Mouse (Mus musculus) ES-Bruce4 (cell line): ENCODE data around the gene Nfib. TPM values are rescaled to one million over a fixed set of nuclear protein-coding genes. Genes with fewer than 3 reads are reported as not detected.

ENCODE experiments used
- H3K27ac ChIP-seq: 2 replicates; pipeline ENCODE4 v1.5.1; 2012; ENCODE audit warnings: low read length, inconsistent platforms; ENCODE audit not compliant: insufficient read depth
- H3K27me3 ChIP-seq: 2 replicates; pipeline ENCODE4 v1.6.1; 2012; ENCODE audit warnings: mild to moderate bottlenecking, low read length, inconsistent platforms; ENCODE audit not compliant: control insufficient read depth, poor library complexity, insufficient read depth, severe bottlenecking
- H3K36me3 ChIP-seq: 2 replicates; pipeline ENCODE4 v1.6.1; 2012; ENCODE audit warnings: inconsistent platforms, mild to moderate bottlenecking, low read length, moderate library complexity; ENCODE audit not compliant: control insufficient read depth, poor library complexity, insufficient read depth, severe bottlenecking
- H3K4me1 ChIP-seq: one replicate; pipeline ENCODE4 v1.8.1; 2011; ENCODE audit warnings: low read length; ENCODE audit not compliant: control insufficient read depth, insufficient read depth
- H3K4me3 ChIP-seq: 2 replicates; pipeline ENCODE4 v1.5.1; 2011; ENCODE audit warnings: low read depth, mild to moderate bottlenecking, low read length
- H3K9ac ChIP-seq: 2 replicates; pipeline ENCODE4 v1.6.1; 2012; ENCODE audit warnings: low read depth, mild to moderate bottlenecking, inconsistent platforms; ENCODE audit not compliant: poor library complexity, severe bottlenecking
- H3K9me3 ChIP-seq: replicated peaks from 2 replicates; pipeline ENCODE4 v1.6.1; 2012; ENCODE audit warnings: mild to moderate bottlenecking, low read length, inconsistent platforms; ENCODE audit not compliant: control insufficient read depth, poor library complexity, insufficient read depth, severe bottlenecking
- CTCF ChIP-seq: IDR thresholded peaks from one replicate; pipeline ENCODE4 v1.8.1; 2011; ENCODE audit warnings: low read depth, low read length
- EP300 ChIP-seq: IDR thresholded peaks from 2 replicates; pipeline ENCODE4 v1.6.1; 2011; ENCODE audit warnings: low read depth, low read length; ENCODE audit not compliant: insufficient read depth
- POLR2A ChIP-seq: IDR thresholded peaks from one replicate; pipeline ENCODE4 v1.8.1; 2011; ENCODE audit warnings: low read length; ENCODE audit not compliant: insufficient read depth
- polyA plus RNA-seq: library from polyadenylated mRNA; stranded (reverse); fragments of >200 nt; gene quantifications from 2 replicates; pipeline ENCODE4 v1.2.4, GENCODE M21; 2011; ENCODE audit warnings: low read depth; ENCODE audit not compliant: missing spikeins, insufficient read depth, insufficient read length

Nfib gene
- polyA plus RNA-seq, 1 experiment = 4.6 TPM

GRCm38 (mm10) chr4:82483298-82483697 is 222.3 kb downstream of the Nfib start:
- TF ChIP-seq POLR2A = no peak
- TF ChIP-seq EP300 = no peak
- TF ChIP-seq CTCF = no peak
- H3K9me3 ChIP-seq = no peaks in the 10 kb centered on the region; the same call in 1 of the 2 replicates
- H3K27ac ChIP-seq = no peak overlapping the region
- no peaks in the 10 kb centered on the region for H3K4me1 ChIP-seq
- H3K36me3 ChIP-seq = no peaks in the 10 kb centered on the region; the same call in 1 of the 2 replicates
- no peaks in the 10 kb centered on the region for H3K27me3 ChIP-seq
- no peak overlapping the region for H3K4me3 ChIP-seq
- H3K9ac ChIP-seq = no peak overlapping the region

DNA sequence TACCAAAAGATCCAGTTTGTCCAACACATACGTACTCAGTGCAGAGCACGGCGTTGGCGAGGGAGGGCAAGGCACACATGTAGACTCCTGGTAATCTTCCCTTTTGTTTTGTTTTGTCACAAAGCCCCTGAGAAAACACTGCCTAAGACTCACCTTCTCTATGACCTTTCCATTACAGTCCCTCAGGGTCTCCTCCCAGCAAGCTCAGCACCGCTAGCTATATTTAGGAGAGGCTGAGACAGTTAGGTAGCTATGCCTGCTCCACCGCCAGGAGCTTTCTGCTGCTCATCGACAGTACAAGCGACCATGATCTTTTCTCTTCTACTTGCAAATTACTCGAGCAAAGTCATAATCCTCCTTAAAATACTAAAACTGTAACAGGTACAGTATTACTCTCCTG is 224.9 kb downstream of the Nfib start:
- no peaks in the 10 kb centered on the region for H3K4me1 ChIP-seq
- TF ChIP-seq EP300 (no peak), POLR2A (no peak), CTCF (no peak)
- H3K9ac ChIP-seq = no peak overlapping the region
- no peaks in the 10 kb centered on the region for H3K27me3 ChIP-seq
- H3K9me3 ChIP-seq = no peaks in the 10 kb centered on the region; the same call in 1 of the 2 replicates
- H3K27ac ChIP-seq = no peak overlapping the region
- H3K36me3 ChIP-seq = no peaks in the 10 kb centered on the region; the same call in 1 of the 2 replicates
- no peak overlapping the region for H3K4me3 ChIP-seq

DNA sequence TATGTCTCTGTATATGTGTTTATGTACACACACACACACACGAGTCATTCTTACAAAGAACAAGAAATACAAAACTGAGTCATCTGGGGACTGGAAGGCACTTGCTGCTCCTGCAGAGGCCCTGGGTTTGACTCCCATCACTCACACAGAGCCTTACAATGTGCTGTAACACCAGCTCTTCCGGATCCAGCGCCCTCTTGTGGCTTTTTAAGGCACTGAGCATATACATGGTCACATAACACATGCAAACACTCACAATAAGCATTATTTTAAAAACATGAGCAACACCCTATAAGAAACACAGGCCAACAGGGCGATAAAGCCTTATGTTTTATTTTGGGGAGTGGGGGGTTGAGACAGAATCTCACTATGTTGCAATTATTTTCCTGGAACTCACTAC is 226.2 kb downstream of the Nfib start:
- no peak overlapping the region for H3K27ac ChIP-seq
- H3K4me1 ChIP-seq = no peaks in the 10 kb centered on the region
- no peak overlapping the region for H3K4me3 ChIP-seq
- no peak overlapping the region for H3K9ac ChIP-seq
- no peak for TF ChIP-seq CTCF
- no peak for TF ChIP-seq POLR2A
- TF ChIP-seq EP300 = no peak
- H3K9me3 ChIP-seq = no peaks in the 10 kb centered on the region; the same call in 1 of the 2 replicates
- no peaks in the 10 kb centered on the region; the same call in 1 of the 2 replicates for H3K36me3 ChIP-seq
- H3K27me3 ChIP-seq = no peaks in the 10 kb centered on the region

DNA sequence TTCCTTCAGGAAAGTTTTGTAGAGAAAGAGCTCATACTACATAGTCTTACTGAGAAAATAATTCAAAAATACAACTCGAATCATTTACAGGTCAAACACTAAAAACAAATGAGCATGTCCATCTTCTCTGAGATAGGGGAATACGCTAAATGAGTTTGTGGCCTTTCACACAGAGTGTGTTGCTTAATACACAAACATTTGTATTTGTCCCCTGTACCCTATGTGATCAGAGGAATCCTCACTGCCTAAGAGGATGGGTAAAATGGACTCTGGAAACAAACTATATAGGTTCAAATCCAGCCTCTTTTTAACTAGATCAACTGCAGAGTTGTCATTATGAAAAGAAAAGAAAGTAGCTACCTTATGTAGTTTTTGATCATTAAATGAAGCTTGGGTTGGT is 227.8 kb downstream of the Nfib start:
- Histone ChIP-seq H3K9me3 (no peaks in the 10 kb centered on the region; the same call in 1 of the 2 replicates), H3K27me3 (no peaks in the 10 kb centered on the region), H3K36me3 (no peaks in the 10 kb centered on the region; the same call in 1 of the 2 replicates), H3K9ac (no peak overlapping the region), H3K27ac (no peak overlapping the region), H3K4me3 (no peak overlapping the region), H3K4me1 (no peaks in the 10 kb centered on the region)
- TF ChIP-seq POLR2A = no peak

- Histone ChIP-seq H3K4me1 (no peaks in the 10 kb centered on the region), H3K9ac (no peak overlapping the region), H3K27me3 (no peaks in the 10 kb centered on the region), H3K4me3 (no peak overlapping the region), H3K9me3 (no peaks in the 10 kb centered on the region; the same call in 1 of the 2 replicates), H3K36me3 (no peaks in the 10 kb centered on the region), H3K27ac (no peak overlapping the region)
- TF ChIP-seq EP300 = no peak
- no peak for TF ChIP-seq CTCF
- no peak for TF ChIP-seq POLR2A
Observed at GRCm38 (mm10) chr4:82476411-82476810, 229.1 kb downstream of the Nfib start.

DNA sequence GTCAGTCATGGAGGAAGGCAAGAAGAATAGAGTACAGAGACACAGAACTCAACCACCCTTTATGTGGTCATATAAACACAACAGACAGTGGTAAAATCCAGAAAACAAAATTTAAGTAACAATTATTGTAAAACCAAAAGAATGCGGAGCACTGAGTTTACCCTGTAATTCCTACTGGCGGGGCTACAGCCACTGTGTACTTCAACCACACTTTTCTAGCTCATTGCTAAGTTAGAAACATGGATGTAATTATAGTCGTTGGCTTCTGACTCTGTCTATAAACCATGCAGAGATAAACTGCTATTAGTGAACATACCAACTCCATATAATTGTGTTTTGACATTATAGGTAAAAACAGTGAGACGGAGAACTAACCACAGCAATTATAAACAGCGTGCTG is 231.2 kb downstream of the Nfib start:
- Histone ChIP-seq H3K4me3 (no peak overlapping the region), H3K9ac (no peak overlapping the region), H3K36me3 (no peaks in the 10 kb centered on the region), H3K9me3 (no peaks in the 10 kb centered on the region), H3K27me3 (no peaks in the 10 kb centered on the region), H3K4me1 (no peaks in the 10 kb centered on the region), H3K27ac (no peak overlapping the region)
- no peak for TF ChIP-seq POLR2A
- no peak for TF ChIP-seq EP300
- no peak for TF ChIP-seq CTCF
